25 mouse cellular contexts compared by ENCODE assay signal in genomic region chr15:81310353-81310752, GRCm38 (mm10).
"Had no signal": no experiment of that assay in that cellular context is flagged by ENCODE, and none has a peak within 500 bp of the region (broad histone marks: within the 10 kb centered on the region; RNA-seq: fewer than 3 reads in every experiment).

No protein-coding gene starts in this region.

- H3K36me3 ChIP-seq: hindbrain, embryonic 12.5 days; intestine, embryonic 15.5 days; liver, embryonic 13.5 days had no signal

- ATAC-seq: hindbrain, embryonic 16.5 days; inflammation-experienced regulatory T-cells, adult 6 months; intestine, embryonic 15.5 days had no signal

- H3K9me3 ChIP-seq: heart, embryonic 10.5 days; heart, embryonic 12.5 days; hindbrain, embryonic 10.5 days; hindbrain, embryonic 12.5 days; intestine, embryonic 15.5 days; kidney, embryonic 15.5 days; limb, embryonic 10.5 days; limb, embryonic 12.5 days; liver, embryonic 13.5 days had no signal

- H3K27me3 ChIP-seq: heart, embryonic 12.5 days; hindbrain, embryonic 12.5 days; intestine, embryonic 15.5 days; kidney, embryonic 15.5 days; limb, embryonic 12.5 days; liver, embryonic 13.5 days had no signal

- H3K4me3 ChIP-seq: heart, embryonic 10.5 days; heart, embryonic 12.5 days; hindbrain, embryonic 10.5 days; hindbrain, embryonic 12.5 days; intestine, embryonic 15.5 days; kidney, embryonic 15.5 days; limb, embryonic 10.5 days; limb, embryonic 12.5 days; liver, embryonic 13.5 days had no signal

- H3K9ac ChIP-seq: heart, embryonic 12.5 days; hindbrain, embryonic 12.5 days; hindbrain, embryonic 14.5 days; intestine, embryonic 15.5 days; kidney, embryonic 15.5 days; limb, embryonic 12.5 days; liver, embryonic 13.5 days had no signal

- H3K27ac ChIP-seq: heart, embryonic 10.5 days; hindbrain, embryonic 10.5 days; hindbrain, embryonic 12.5 days; hindbrain, embryonic 14.5 days; intestine, embryonic 15.5 days; kidney, embryonic 15.5 days; kidney, postnatal 0 days; limb, embryonic 10.5 days; limb, embryonic 12.5 days; liver, embryonic 13.5 days had no signal

- DNase-seq: gastrocnemius, postnatal 14 days; heart, adult 18-20 months; heart, postnatal 10 days; heart, postnatal 4 days; kidney, adult 18-20 months; kidney, adult 8-10 months; kidney, postnatal 14 days; kidney, postnatal 36 days; layer of hippocampus, adult 9-11 months; layer of hippocampus, postnatal 36 days; liver; liver, embryonic 13.5 days had no signal

- H3K4me1 ChIP-seq: heart, embryonic 10.5 days; heart, embryonic 12.5 days; hindbrain, embryonic 10.5 days; hindbrain, embryonic 12.5 days; intestine, embryonic 15.5 days; liver, embryonic 13.5 days had no signal

- H3K4me2 ChIP-seq: heart, embryonic 12.5 days; hindbrain, embryonic 12.5 days; hindbrain, embryonic 14.5 days; intestine, embryonic 15.5 days; kidney, embryonic 15.5 days; limb, embryonic 12.5 days; liver, embryonic 11.5 days; liver, embryonic 13.5 days had no signal
